Mouse (Mus musculus): ENCODE data around the gene Polr2f. TPM values are rescaled to one million over a fixed set of nuclear protein-coding genes. Genes with fewer than 3 reads are reported as not detected.

The Polr2f gene
- polyA plus RNA-seq, 1 experiment from 2014 or later = 320 TPM

DNA sequence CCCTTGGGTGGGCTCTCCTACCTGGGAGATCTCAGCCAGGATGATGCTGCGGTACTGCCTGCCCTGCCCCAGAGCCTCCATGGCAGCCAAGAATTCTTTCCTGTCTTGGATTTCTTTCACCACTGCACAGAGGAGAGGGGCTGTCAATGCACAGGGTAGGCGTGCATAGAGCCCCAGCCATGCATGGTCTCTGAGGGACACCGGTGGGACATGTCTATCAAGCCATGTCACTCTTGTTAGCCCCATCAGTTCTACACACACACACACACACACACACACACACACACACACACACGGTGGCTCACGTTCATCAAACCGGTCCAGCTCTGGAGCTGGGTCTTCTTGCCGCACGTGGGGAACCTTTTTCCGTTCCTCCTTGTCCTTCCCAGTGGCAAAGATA lies 5.5 kb upstream of the Polr2f start:
- DNase-seq (ENCODE audit: low spot score) (no peak), ATAC-seq (ENCODE audit: low FRiP score, low TSS enrichment) (no peak)
- H3K4me1 ChIP-seq (replicated peaks; ENCODE audit: control insufficient read depth, insufficient read depth) = no peaks in the 10 kb centered on the region
- no peak overlapping the region for H3K4me3 ChIP-seq (ENCODE audit: low read depth, low read length)
- H3K9me3 ChIP-seq (ENCODE audit: control insufficient read depth, low read length) = no peaks in the 10 kb centered on the region
- H3K27me3 ChIP-seq (ENCODE audit: control insufficient read depth, insufficient read depth, low read length) = no peaks in the 10 kb centered on the region
- no peak overlapping the region for H3K27ac ChIP-seq (replicated peaks)
- no peak overlapping the region for H3K4me2 ChIP-seq (replicated peaks; ENCODE audit: low read depth)
- TF ChIP-seq EP300 (optimal IDR thresholded peaks at IDR 0.05) (no peak), CTCF (IDR thresholded peaks at IDR 0.05; ENCODE audit: low read depth) (no peak)
- peaks cover 27% of the 10 kb centered on the region for H3K36me3 ChIP-seq (ENCODE audit: control insufficient read depth, insufficient read depth, low read length)
- WGBS = 73% methylated on average over 9 of the region's 9 CpGs
- H3K9ac ChIP-seq (ENCODE audit: low read length) = no peak overlapping the region

DNA sequence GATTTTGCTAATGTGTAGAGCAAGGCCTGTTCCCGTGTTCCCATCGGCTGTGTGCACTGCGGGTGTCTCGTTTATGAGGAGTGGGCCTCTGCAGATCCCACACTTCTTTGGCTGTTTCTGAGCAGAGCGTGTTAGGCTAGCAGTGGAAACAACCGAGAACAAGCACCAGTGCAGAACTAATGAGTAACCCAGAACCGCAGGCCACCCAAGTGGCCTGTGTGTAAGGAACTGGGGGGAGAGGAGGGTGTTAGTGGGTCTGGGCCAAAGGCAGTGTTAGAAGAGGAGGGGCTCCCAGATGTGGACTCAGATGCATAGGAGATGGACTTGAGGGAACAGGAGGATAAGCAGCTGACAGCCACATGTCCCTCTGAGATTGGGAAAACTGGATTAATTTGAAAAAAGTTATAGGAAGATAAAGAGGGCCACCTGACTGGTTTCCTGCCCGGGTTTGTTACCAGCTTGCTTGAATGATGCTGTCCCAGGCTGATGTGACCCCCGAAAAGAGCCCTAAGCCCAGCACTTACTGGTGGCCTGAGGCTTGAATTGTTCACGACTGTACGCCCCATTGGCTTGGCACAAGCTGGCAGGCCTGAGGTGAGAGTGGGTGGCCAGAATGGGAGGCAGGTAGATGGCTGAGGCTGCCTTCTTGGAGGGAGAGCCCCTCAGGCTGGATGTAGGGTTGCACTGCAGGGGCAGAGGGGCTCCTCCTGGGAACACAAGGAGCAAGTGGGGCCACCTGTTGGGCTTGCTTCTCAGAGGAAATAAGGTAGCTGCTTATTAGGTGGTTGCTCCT lies 4.8 kb upstream of the Polr2f start:
- WGBS = 59% methylated on average over 11 of the region's 11 CpGs
- Histone ChIP-seq H3K9ac (ENCODE audit: low read length) (no peak overlapping the region), H3K27ac (replicated peaks) (no peak overlapping the region), H3K27me3 (ENCODE audit: control insufficient read depth, insufficient read depth, low read length) (no peaks in the 10 kb centered on the region), H3K36me3 (ENCODE audit: control insufficient read depth, insufficient read depth, low read length) (peaks cover 27% of the 10 kb centered on the region), H3K4me2 (replicated peaks; ENCODE audit: low read depth) (no peak overlapping the region), H3K4me1 (replicated peaks; ENCODE audit: control insufficient read depth, insufficient read depth) (no peaks in the 10 kb centered on the region), H3K9me3 (ENCODE audit: control insufficient read depth, low read length) (no peaks in the 10 kb centered on the region), H3K4me3 (ENCODE audit: low read depth, low read length) (no peak overlapping the region)
- TF ChIP-seq EP300 (optimal IDR thresholded peaks at IDR 0.05) (no peak), CTCF (IDR thresholded peaks at IDR 0.05; ENCODE audit: low read depth) (no peak)
- ATAC-seq (ENCODE audit: low FRiP score, low TSS enrichment) (no peak), DNase-seq (ENCODE audit: low spot score) (no peak)

DNA sequence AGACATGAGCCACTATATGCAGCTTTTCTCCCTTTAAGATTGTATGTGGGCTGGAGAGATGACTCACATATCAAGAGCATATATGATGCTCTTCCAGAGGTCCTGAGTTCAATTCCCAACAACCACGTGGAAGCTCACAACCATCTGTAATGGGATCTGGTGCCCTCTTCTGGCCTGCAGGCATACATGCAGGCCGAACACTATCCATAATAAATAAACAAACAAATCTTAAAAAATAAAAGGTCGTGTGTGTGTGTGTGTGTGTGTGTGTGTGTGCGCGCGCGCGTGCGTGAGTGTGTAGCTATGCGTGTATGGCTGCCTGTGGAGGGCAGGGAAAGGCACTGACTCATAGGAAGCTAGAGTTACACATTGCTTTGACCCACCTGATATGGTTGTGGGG lies 1.2 kb upstream of the Polr2f start:
- H3K4me3 ChIP-seq (ENCODE audit: low read depth, low read length) = no peak overlapping the region
- TF ChIP-seq EP300 (optimal IDR thresholded peaks at IDR 0.05) = no peak
- peak; percentile 77 for TF ChIP-seq CTCF (IDR thresholded peaks at IDR 0.05; ENCODE audit: low read depth)
- no peak for ATAC-seq (ENCODE audit: low FRiP score, low TSS enrichment)
- no peaks in the 10 kb centered on the region for H3K4me1 ChIP-seq (replicated peaks; ENCODE audit: control insufficient read depth, insufficient read depth)
- no peak overlapping the region for H3K27ac ChIP-seq (replicated peaks)
- no peak overlapping the region for H3K4me2 ChIP-seq (replicated peaks; ENCODE audit: low read depth)
- H3K9me3 ChIP-seq (ENCODE audit: control insufficient read depth, low read length) = no peaks in the 10 kb centered on the region
- WGBS = 52% methylated on average over 10 of the region's 10 CpGs
- DNase-seq (ENCODE audit: low spot score) = peak; percentile 36
- no peak overlapping the region for H3K9ac ChIP-seq (ENCODE audit: low read length)
- H3K36me3 ChIP-seq (ENCODE audit: control insufficient read depth, insufficient read depth, low read length) = peaks cover 1% of the 10 kb centered on the region; the same call in 1 of the 2 replicates
- H3K27me3 ChIP-seq (ENCODE audit: control insufficient read depth, insufficient read depth, low read length) = no peaks in the 10 kb centered on the region

DNA sequence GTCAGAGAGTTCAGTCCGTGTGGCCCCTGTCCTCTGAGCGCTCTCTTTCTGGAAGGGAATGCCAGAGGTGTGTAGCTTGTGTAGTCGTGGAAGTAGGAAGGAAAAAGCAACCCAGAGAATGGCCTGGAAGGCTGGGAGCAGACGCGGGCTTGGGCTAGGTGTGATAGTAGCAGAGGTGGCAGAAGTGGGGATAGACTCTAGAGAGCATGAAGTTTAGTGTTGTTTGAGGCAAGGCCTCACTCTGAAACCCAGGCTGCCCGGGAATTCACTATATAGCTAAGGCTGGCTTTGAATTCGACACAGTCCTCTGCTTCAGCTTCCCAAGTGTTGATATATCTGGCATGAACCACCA lies 733 bp downstream of the Polr2f start:
- Histone ChIP-seq H3K27ac (replicated peaks) (peak overlapping the region; percentile 69), H3K9me3 (ENCODE audit: control insufficient read depth, low read length) (no peaks in the 10 kb centered on the region), H3K36me3 (ENCODE audit: control insufficient read depth, insufficient read depth, low read length) (peaks cover 7% of the 10 kb centered on the region), H3K4me3 (ENCODE audit: low read depth, low read length) (peak overlapping the region; percentile 71), H3K27me3 (ENCODE audit: control insufficient read depth, insufficient read depth, low read length) (no peaks in the 10 kb centered on the region), H3K9ac (ENCODE audit: low read length) (peak overlapping the region; percentile 85), H3K4me1 (replicated peaks; ENCODE audit: control insufficient read depth, insufficient read depth) (no peaks in the 10 kb centered on the region), H3K4me2 (replicated peaks; ENCODE audit: low read depth) (peak overlapping the region; percentile 88)
- TF ChIP-seq CTCF (IDR thresholded peaks at IDR 0.05; ENCODE audit: low read depth) = no peak
- TF ChIP-seq EP300 (optimal IDR thresholded peaks at IDR 0.05) = no peak
- WGBS = under 1% methylated on average over 7 of the region's 7 CpGs
- ATAC-seq (ENCODE audit: low FRiP score, low TSS enrichment) = peak; percentile 2; the same call in 1 of the 2 replicates
- DNase-seq (ENCODE audit: low spot score) = no peak

DNA sequence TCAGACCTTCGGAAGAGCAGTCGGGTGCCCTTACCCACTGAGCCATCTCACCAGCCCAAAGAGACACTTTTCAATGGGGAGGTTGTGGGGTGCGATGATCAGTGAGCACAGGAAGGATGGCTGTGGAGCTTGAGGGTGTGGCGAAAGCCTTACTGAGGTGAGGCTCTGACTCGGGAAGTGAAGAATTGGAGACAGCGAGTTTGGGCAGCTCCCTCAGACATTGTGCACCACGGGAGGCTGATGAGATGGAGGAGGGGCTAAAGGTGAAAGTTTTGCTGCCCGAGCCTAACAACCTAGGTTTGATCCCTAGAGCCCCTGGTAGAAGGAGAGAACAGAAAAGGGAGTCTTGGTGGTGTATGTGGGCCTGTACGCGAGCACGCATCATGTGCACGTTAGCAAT lies 2.5 kb downstream of the Polr2f start:
- Histone ChIP-seq H3K4me2 (replicated peaks; ENCODE audit: low read depth) (no peak overlapping the region), H3K27me3 (ENCODE audit: control insufficient read depth, insufficient read depth, low read length) (no peaks in the 10 kb centered on the region), H3K9ac (ENCODE audit: low read length) (no peak overlapping the region), H3K9me3 (ENCODE audit: control insufficient read depth, low read length) (no peaks in the 10 kb centered on the region), H3K27ac (replicated peaks) (peak overlapping the region; percentile 70), H3K4me3 (ENCODE audit: low read depth, low read length) (no peak overlapping the region), H3K4me1 (replicated peaks; ENCODE audit: control insufficient read depth, insufficient read depth) (no peaks in the 10 kb centered on the region), H3K36me3 (ENCODE audit: control insufficient read depth, insufficient read depth, low read length) (peaks cover 14% of the 10 kb centered on the region)
- 74% methylated on average over 12 of the region's 12 CpGs for WGBS
- TF ChIP-seq EP300 (optimal IDR thresholded peaks at IDR 0.05) = no peak
- TF ChIP-seq CTCF (IDR thresholded peaks at IDR 0.05; ENCODE audit: low read depth) = no peak
- ATAC-seq (ENCODE audit: low FRiP score, low TSS enrichment) = no peak
- DNase-seq (ENCODE audit: low spot score) = no peak

DNA sequence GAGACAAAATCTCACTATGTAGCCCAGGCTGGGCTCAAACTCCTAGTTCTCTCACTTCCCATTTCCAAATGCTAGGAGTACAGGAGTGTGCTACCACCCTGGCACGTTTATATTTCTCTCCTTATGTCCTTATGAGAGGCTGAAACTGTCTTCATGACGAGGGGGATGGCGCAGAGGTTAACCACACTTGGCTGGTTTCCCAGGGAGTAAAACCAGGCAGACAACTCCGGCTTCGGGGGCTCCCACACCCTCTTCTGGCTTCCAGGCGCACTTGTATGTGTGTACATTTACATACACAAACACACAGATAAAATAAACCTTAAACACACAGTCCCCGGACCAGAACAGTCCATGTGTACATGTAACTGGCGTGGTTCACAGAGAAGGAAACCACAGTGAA lies 3.2 kb downstream of the Polr2f start:
- no peak for ATAC-seq (ENCODE audit: low FRiP score, low TSS enrichment)
- Histone ChIP-seq H3K27ac (replicated peaks) (peak overlapping the region; percentile 70), H3K9ac (ENCODE audit: low read length) (no peak overlapping the region), H3K4me1 (replicated peaks; ENCODE audit: control insufficient read depth, insufficient read depth) (no peaks in the 10 kb centered on the region), H3K4me2 (replicated peaks; ENCODE audit: low read depth) (no peak overlapping the region), H3K9me3 (ENCODE audit: control insufficient read depth, low read length) (no peaks in the 10 kb centered on the region), H3K27me3 (ENCODE audit: control insufficient read depth, insufficient read depth, low read length) (no peaks in the 10 kb centered on the region), H3K4me3 (ENCODE audit: low read depth, low read length) (no peak overlapping the region), H3K36me3 (ENCODE audit: control insufficient read depth, insufficient read depth, low read length) (peaks cover 14% of the 10 kb centered on the region)
- TF ChIP-seq CTCF (IDR thresholded peaks at IDR 0.05; ENCODE audit: low read depth) (no peak), EP300 (optimal IDR thresholded peaks at IDR 0.05) (no peak)
- DNase-seq (ENCODE audit: low spot score) = peak; percentile 53
- WGBS = 36% methylated on average over 8 of the region's 8 CpGs

Measured in stomach, postnatal 0 days (tissue).